Mouse (Mus musculus): ENCODE measurements at regions not wholly inside any gene's neighbourhood (a gene's known extent, or its start where the extent isn't known, plus 50 kb on each side); places are given as distances from the start of the nearest gene placed in this dataset.

- no peak for DNase-seq (ENCODE audit: low spot score in 2 of 2)
These were observed 642.1 kb upstream of the A830018L16Rik start for GRCm38 (mm10) chr1:10771793-10772192.

DNA sequence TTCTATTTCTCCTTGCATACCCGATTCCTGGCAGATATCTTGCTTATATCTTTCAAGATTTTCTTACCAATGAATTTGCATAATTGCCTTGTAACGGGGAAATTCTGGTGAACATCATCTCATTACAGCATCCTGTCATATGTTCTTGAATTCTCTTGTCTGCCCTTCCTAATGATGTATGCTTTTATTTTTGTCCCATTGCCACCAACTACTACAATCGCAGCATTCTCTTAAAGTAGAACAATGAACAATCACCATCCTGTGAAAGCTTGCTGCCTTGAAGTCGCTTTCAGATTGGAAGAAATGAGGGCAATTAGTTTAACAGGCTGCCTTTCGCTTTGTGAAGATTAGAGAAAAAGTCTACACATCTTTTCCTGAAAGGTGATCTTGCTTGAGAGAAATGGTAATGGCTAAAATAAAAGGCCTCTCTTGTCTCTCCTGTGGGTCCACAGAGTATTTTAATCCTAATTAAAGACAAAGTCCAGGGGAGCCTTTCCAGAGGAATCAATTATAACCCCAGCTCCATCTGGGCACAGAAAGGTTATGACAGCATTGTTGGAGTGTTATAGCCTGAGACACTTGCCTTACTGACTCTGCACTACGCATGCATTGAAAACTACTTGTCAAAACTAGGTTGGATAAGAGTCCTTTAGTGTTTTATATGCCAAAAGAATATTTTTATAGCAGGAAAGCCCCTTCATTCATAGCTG, 619.7 kb upstream of the A830018L16Rik start:
- no peak for DNase-seq (ENCODE audit: low spot score in 2 of 2)

DNA sequence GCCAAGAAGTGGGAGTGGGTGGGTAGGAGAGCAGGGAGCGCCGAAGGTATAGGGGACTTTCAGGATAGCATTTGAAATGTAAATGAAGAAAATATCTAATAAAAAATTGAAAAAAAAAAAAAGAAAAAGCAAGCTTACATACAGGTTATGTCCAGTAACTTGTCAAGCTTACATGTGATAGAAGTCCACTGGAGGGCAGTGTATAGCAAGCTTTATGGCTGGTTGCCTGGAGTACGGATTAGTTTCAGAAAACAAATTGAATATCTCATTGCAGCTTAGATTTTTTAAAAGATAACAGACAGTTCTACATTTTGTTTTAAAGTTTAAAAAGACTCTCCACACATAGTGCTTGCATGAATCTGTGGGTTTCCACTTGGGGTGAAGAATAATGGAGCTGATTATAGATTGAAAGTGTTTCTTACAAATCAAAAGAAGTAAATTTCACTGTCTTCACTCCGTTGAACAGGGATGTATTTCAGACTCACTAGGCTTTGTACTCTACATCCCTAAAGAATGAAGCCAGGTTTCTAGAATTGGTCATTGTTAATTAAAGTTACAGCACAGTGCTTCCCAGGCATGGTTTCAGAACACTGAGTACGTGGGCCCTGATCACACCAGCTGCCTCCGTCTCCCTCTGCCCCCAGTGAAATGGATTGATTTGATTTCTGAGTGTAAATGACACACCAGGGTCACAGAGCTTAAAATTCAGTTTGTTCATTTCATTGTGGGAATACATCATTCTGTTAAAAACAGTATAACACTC, 578.1 kb upstream of the A830018L16Rik start:
- DNase-seq (ENCODE audit: low spot score in 2 of 2): peak in 1 of 2 experiments; percentile 1

GRCm38 (mm10) chr1:10837180-10837579, 576.7 kb upstream of the A830018L16Rik start:
- no peak for DNase-seq (ENCODE audit: low spot score in 2 of 2)

DNA sequence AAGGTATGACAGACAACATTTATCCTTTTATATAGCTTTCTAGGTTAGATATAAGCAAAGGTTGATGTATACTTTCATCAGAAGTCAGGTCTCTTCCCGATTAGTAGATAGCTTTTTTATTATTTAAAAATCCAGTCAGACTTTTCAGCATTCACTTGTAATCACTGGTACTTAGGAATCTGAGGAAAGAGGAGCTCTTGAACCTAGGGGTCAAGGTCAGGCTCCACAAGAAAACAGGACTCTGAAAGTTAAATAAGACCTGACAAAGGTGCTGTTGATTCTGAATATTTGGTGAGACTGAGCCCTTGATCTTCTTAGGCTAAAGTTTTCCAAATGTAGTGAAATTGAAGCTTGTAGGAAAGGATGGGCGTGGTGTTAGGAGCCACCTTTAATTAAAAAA, 561.0 kb upstream of the A830018L16Rik start:
- DNase-seq (ENCODE audit: low spot score in 2 of 2): no peak

DNA sequence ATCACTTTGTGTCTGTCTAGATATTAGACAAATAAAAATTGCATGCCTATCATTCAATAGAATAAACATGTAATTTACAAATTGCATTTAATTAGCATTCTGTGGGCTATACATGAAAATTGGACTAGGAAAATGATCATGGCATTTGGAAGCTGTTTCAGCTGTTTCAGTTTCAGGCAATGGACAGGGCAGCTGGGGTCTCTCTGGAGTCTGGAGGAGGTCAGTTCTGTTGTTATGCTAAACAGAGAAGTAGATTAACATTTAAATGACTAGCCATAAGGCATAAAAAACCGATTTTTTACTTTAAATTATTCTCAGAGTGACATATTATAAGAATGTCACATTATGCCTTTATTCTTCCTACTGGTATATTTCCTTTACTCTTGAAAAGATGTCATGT, 559.4 kb upstream of the A830018L16Rik start:
- no peak for DNase-seq (ENCODE audit: low spot score in 2 of 2)

DNA sequence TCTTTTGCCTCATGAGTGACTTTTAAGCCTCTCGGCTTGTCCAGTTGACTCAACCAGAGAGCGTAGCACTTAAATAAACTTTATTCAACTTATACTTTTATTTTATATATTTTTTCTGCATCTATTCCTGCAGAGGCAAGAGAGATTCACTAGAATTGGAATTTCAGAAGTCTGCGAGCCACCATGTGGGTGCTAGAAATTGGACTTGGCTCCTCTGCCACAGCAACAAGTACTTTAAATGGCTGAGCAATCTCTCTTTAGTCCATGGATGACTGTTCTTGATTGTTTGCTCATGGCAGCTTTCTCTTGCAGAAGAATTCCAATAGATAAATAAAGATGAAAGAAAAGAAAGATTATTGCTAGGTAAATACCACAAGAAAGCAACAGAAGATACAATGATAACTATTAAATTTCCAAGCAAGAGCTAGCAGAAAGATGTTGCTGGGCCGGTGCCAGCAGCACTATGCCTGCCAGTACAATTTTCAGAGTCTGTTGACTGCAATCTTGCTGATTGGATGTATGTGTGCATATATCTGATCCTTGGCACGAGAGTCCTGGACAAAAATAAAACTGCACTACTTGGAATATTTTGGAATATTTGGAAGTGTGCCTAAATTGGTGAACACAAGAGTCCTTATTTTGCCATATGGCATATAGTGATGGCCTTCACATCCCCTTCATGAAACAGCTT, 542.6 kb upstream of the A830018L16Rik start:
- DNase-seq (ENCODE audit: low spot score in 2 of 2): no peak

- DNase-seq (ENCODE audit: low spot score in 2 of 2): no peak
These were observed 541.6 kb upstream of the A830018L16Rik start for GRCm38 (mm10) chr1:10872266-10872665.

- DNase-seq (ENCODE audit: low spot score in 2 of 2): no peak
These were observed 541.2 kb upstream of the A830018L16Rik start for GRCm38 (mm10) chr1:10872726-10873125.

DNA sequence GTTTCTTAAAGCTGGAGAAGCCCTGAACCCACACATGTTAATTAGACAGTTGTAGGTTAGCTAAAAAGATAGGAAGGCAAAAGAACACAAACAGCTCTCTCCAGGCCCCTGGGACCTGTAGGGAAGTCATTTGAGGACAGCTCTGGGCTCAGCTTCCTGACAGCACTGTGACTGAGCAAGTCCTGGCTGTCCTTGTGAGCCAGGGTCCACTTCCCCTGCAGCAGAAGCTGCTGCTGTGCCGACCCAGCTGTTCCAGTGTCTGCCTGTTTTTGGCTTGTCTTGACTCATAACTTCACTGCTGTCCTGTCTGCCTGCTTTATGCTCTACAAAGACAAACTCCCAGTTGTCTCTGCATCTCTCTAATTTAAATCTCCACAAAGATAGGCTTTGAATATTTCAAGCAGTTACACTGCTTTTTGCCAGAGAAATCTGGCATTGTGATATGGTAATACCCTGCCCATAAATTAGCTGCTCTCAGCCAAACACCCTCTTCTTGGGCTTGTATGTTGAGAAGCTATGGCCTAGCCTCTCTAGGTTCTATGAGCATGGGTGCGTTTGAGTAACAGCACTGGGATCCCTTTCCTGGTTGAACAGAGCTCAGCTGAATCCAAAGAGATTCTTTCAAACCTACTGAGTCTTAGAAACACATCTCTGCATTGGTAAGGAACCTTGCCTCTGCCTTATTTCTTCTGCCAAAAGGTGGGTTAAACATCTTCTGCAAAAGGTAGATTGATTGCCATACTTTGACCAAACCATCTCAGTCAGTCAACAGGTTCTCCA, 536.3 kb upstream of the A830018L16Rik start:
- peak in 1 of 2 experiments; percentile 6 for DNase-seq (ENCODE audit: low spot score in 2 of 2)

- no peak for DNase-seq (ENCODE audit: low spot score in 2 of 2)
These were observed 535.6 kb upstream of the A830018L16Rik start for GRCm38 (mm10) chr1:10878221-10878760.

DNA sequence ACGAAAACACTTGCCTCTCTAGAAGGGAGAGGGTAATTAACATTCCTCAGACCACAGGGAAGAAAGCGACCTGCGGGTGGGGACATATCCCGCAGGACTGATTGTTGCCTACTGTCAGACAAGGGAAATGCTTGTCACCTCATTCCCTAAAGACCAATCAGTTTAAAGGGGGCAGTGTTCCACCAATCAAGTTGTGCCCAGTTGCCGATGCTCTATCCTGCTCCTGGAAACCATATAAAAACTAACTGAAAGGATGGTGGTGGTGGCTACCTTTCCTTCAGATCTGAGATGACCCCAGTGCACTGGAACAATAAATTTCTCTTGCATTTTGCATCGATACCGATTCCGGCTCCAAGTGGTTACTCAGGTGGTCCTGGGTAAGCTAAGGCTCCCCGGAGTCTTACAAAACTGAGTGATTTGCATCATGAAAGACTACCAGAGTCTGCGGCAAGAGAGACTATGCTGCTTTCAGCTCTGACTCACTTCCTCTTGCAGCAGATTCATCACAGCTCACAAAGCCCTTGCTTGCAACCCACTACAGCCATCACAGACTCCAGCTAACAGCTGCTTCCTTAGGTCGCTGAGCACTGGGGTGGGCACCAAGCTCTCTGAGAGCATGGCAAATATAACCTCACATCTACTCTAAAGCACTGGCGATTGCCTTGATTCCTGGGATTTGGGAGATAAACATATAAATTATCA, 533.7 kb upstream of the A830018L16Rik start:
- DNase-seq (ENCODE audit: low spot score in 2 of 2): no peak

- DNase-seq (ENCODE audit: low spot score in 2 of 2): no peak
These were observed 515.1 kb upstream of the A830018L16Rik start for GRCm38 (mm10) chr1:10898806-10899205.

DNA sequence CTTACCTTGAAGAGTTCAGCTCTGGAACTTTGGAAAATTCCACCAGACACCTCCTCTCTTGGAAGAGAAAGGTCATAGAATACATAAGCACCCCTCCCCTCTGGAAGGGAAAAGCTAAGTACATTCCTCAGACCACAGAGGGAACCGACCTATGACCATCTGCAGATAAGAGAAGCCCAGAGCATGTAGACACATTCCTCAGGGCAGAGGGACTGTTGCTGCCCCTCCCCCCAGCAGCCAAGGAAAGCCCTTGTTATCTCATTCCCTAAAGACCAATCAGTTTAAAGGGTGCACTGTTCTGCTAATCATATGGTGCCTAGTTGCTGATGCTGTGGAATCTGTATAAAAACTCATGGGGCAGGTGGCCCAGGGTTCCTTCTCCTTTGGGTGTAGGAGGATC, 511.2 kb upstream of the A830018L16Rik start:
- DNase-seq (ENCODE audit: low spot score in 2 of 2): no peak

DNA sequence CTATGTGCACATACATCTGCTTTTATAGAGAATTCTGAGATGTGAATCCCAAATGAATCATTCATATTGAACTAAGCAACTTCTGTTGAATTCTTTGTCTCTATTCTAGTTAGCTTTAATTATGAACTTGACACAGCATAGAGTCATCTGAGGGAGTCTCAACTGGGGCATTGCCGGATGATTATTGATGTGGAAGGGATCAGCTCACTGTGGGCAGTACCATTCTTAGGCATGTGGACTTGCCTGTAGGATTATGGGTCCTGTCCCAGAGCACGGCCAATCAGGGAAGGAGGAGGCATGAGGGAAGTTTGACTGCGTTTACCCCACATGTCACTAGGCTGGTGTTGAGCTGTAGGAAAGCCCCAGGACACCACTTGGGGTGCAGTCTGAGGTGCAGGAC, 493.9 kb upstream of the A830018L16Rik start:
- no peak for DNase-seq (ENCODE audit: low spot score in 2 of 2)

DNA sequence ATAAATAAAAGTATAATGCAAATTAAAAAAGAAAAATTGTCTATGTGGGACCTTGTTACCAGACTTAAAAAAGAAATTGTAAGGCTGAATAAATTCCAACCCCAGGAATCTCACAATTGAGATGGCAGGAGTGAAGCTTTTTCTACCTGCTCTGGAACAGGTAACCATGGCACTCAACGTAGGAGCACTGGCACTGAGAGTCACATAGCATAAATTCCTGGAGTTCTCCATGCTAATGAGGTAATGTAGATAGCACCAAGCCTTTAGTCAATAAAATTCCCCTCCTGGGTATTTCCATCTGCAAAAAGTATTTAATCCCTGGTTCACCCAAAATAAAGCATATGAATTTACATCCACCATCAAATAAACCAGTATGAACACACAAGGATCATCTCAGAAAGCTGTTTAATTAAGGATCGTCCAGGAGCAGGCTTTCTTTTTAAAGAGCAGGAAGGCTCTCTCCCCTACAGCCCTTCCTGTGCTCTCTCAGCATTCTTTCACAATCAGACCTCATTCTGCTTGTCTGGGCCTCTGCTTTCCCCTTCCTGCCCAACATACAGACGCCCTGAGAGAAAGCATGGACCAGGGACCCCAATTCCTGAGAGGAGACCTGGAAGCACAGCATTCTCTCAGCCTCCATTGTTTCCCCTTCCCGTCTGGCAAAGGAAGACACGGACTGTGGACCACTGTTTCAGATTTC, 481.4 kb upstream of the A830018L16Rik start:
- no peak for DNase-seq (ENCODE audit: low spot score in 2 of 2)

DNA sequence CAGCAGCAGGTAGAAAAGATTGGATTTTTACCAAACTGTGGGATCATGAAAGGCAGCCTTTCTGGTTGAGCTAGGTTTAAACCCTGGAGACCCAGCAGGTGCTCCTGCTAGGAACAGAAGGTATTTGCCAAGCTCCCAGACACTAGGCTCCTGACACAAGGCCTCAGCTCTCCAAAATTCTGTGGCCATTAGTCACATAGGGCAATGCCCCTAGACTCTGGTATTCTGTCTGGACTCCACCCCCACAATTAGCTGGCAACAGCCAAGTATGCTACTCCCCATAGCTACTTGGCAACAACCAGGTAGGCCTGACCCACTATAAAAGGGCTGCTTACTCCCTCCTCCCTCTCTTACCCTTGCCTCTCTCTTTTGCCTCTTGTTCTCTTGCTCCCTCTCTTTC, 480.7 kb upstream of the A830018L16Rik start:
- DNase-seq (ENCODE audit: low spot score in 2 of 2): no peak

GRCm38 (mm10) chr1:10938436-10938835, 475.5 kb upstream of the A830018L16Rik start:
- DNase-seq (ENCODE audit: low spot score in 2 of 2): no peak

DNA sequence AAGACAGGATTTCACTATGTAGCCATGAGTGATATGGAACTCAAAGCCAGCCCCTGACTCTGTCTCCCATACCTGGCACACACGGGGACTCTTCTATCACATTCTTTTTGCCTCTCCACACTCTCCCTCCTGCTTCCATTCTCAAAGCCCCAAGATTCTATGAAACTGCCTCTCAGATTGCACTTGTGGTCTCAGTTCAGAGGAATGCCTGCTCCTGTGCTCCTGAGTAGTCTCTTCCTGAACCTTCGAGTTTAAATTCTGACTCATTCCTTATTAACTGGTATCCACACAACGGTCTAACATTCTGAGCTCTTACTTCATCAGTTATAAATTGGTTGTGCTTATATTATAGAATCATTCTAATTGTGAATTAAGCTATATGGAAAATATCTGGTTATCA, 473.6 kb upstream of the A830018L16Rik start:
- DNase-seq (ENCODE audit: low spot score in 2 of 2): no peak

DNA sequence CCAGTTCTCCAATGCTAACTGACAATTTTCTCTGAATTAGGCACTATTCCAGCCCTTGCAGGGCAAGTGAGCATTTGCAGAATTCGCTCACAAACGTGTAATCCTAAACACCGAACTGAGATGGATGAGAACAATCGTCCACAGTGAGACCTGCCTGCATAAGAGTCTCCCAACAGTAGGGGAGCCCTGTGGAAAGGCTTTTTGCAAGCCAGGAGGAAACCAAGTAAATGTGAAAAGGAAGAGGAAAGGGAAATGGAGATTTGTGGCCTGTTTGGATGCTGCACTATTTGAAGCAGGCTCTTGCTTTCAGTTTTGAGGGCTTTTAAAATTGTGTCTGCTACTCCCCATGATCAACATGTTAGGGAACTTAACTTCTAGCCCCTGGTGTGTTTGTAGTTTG, 470.9 kb upstream of the A830018L16Rik start:
- no peak for DNase-seq (ENCODE audit: low spot score in 2 of 2)
